Mouse (Mus musculus) heart, embryonic 14.5 days (tissue): ENCODE results near the gene Cep72. TPM values are rescaled to one million over a fixed set of nuclear protein-coding genes. Genes with fewer than 3 reads are reported as not detected.

Source experiments
- ATAC-seq: fragments of 200-750 bp; cut with Nextera tagmentation; 2 replicates; pipeline ENCODE4 v1.8.0; 2017; ENCODE audit warnings: low read depth, moderate TSS enrichment; ENCODE audit not compliant: insufficient number of reproducible peaks, insufficient read depth, low FRiP score
- H3K27ac ChIP-seq, 2 experiments: fragments of 200-500 bp in 1 of 2; fragments of 300-500 bp in 1 of 2; sonication (generic) in 1 of 2; replicated peaks in 1 of 2; 2 replicates each; pipeline ENCODE4 v1.5.1; 2012 to 2014; ENCODE audit warnings: low read depth in 2 of 2, low read length in 2 of 2, control low read depth in 1 of 2, mild to moderate bottlenecking in 1 of 2, mixed read lengths in 1 of 2; ENCODE audit not compliant: control insufficient read depth in 1 of 2, insufficient read depth in 1 of 2
- H3K27me3 ChIP-seq: fragments of 300-500 bp; sonication (generic); 2 replicates; pipeline ENCODE4 v1.6.1; 2014; ENCODE audit warnings: mild to moderate bottlenecking, low read length, control low read depth; ENCODE audit not compliant: control insufficient read depth, insufficient read depth
- H3K36me3 ChIP-seq: fragments of 300-500 bp; sonication (generic); 2 replicates; pipeline ENCODE4 v1.6.1; 2014; ENCODE audit warnings: mild to moderate bottlenecking, control low read depth, low read length, mixed read lengths; ENCODE audit not compliant: control insufficient read depth, insufficient read depth
- H3K4me1 ChIP-seq, 2 experiments: fragments of 200-500 bp in 1 of 2; fragments of 300-500 bp in 1 of 2; sonication (generic) in 1 of 2; 2 replicates each; pipeline ENCODE4 v1.6.1; 2012 to 2014; ENCODE audit warnings: low read length in 2 of 2, control low read depth in 1 of 2, mixed read lengths in 1 of 2; ENCODE audit not compliant: control insufficient read depth in 2 of 2, insufficient read depth in 2 of 2
- H3K4me2 ChIP-seq: fragments of 300-500 bp; sonication (generic); 2 replicates; pipeline ENCODE4 v1.6.1; 2014; ENCODE audit warnings: mild to moderate bottlenecking, low read length
- H3K4me3 ChIP-seq, 2 experiments: fragments of 200-500 bp in 1 of 2; fragments of 300-500 bp in 1 of 2; sonication (generic) in 1 of 2; 2 replicates each; pipeline ENCODE4 v1.5.1; 2012 to 2014; ENCODE audit warnings: low read length in 2 of 2, mild to moderate bottlenecking in 2 of 2, control low read depth in 1 of 2, low read depth in 1 of 2, moderate library complexity in 1 of 2; ENCODE audit not compliant: control insufficient read depth in 1 of 2, insufficient read depth in 1 of 2
- H3K9ac ChIP-seq: fragments of 300-500 bp; sonication (generic); 2 replicates; pipeline ENCODE4 v1.6.1; 2014; ENCODE audit warnings: mild to moderate bottlenecking, low read length
- H3K9me3 ChIP-seq: fragments of 300-500 bp; sonication (generic); 2 replicates; pipeline ENCODE4 v1.6.1; 2016; ENCODE audit warnings: low read length, control low read depth; ENCODE audit not compliant: control insufficient read depth
- WGBS: fragments of 180-500 bp; shearing (Covaris S2); extraction: QIAGEN DNeasy Blood & Tissue Kit; methylation state at CpG from one replicate; pipeline ENCODE4 v1.1.7; 2014; 5-methylcytosine and 5-hydroxymethylcytosine counted together
- polyA plus RNA-seq: library from polyadenylated mRNA; unstranded; fragments of >200 nt; fragmentation: Nextera tagmentation; extraction: Ambion mirVana; gene quantifications from 2 replicates; pipeline ENCODE4 v1.2.1, GENCODE M21; 2014

The Cep72 gene
- polyA plus RNA-seq, 1 experiment from 2014 or later = 12.3 TPM

- Histone ChIP-seq H3K4me1 (no peaks in the 10 kb centered on the region), H3K4me3 (peak overlapping the region; percentile 72 to 95), H3K4me2 (peak overlapping the region; percentile 66), H3K9me3 (no peaks in the 10 kb centered on the region), H3K27me3 (no peaks in the 10 kb centered on the region), H3K27ac (no peak overlapping the region), H3K9ac (peak overlapping the region; percentile 85), H3K36me3 (peaks cover 8% of the 10 kb centered on the region)
- 28% methylated on average over 10 of the region's 11 CpGs for WGBS
- no peak for ATAC-seq
These were observed 454 bp upstream of the Cep72 start for GRCm38 (mm10) chr13:74062378-74063128.

GRCm38 (mm10) chr13:74058081-74058480 is 4.0 kb downstream of the Cep72 start:
- Histone ChIP-seq H3K4me1 (no peaks in the 10 kb centered on the region), H3K9ac (no peak overlapping the region), H3K27ac (no peak overlapping the region), H3K4me3 (no peak overlapping the region), H3K36me3 (peaks cover 25% of the 10 kb centered on the region), H3K4me2 (no peak overlapping the region), H3K9me3 (no peaks in the 10 kb centered on the region), H3K27me3 (no peaks in the 10 kb centered on the region)
- WGBS = 95% methylated on average over 9 of the region's 9 CpGs
- ATAC-seq = no peak

- 90% methylated on average over 1 of the region's 1 CpGs for WGBS
- Histone ChIP-seq H3K36me3 (peaks cover 43% of the 10 kb centered on the region), H3K27me3 (no peaks in the 10 kb centered on the region), H3K4me1 (no peaks in the 10 kb centered on the region), H3K4me3 (no peak overlapping the region), H3K9me3 (no peaks in the 10 kb centered on the region), H3K9ac (no peak overlapping the region), H3K27ac (no peak overlapping the region), H3K4me2 (no peak overlapping the region)
- ATAC-seq = no peak
These were observed 5.9 kb downstream of the Cep72 start for GRCm38 (mm10) chr13:74056194-74056593.

GRCm38 (mm10) chr13:74039926-74040325 is 22.2 kb downstream of the Cep72 start:
- Histone ChIP-seq H3K9ac (no peak overlapping the region), H3K4me1 (no peaks in the 10 kb centered on the region), H3K36me3 (peaks cover 73% of the 10 kb centered on the region), H3K27me3 (no peaks in the 10 kb centered on the region), H3K4me2 (no peak overlapping the region), H3K4me3 (no peak overlapping the region), H3K9me3 (no peaks in the 10 kb centered on the region), H3K27ac (no peak overlapping the region)
- WGBS = 84% methylated on average over 3 of the region's 3 CpGs
- ATAC-seq = no peak

- Histone ChIP-seq H3K4me3 (no peak overlapping the region), H3K4me1 (no peaks in the 10 kb centered on the region), H3K9ac (no peak overlapping the region), H3K27me3 (no peaks in the 10 kb centered on the region), H3K9me3 (no peaks in the 10 kb centered on the region), H3K4me2 (no peak overlapping the region), H3K36me3 (peaks cover 52% of the 10 kb centered on the region), H3K27ac (no peak overlapping the region)
- no peak for ATAC-seq
- 86% methylated on average over 2 of the region's 2 CpGs for WGBS
These were observed 26.3 kb downstream of the Cep72 start for GRCm38 (mm10) chr13:74035776-74036175.

- no peaks in the 10 kb centered on the region for H3K4me1 ChIP-seq
- no peak overlapping the region for H3K4me3 ChIP-seq
- 72% methylated on average over 2 of the region's 2 CpGs for WGBS
- ATAC-seq = no peak
- H3K27me3 ChIP-seq = no peaks in the 10 kb centered on the region
- H3K27ac ChIP-seq = no peak overlapping the region
- no peaks in the 10 kb centered on the region for H3K9me3 ChIP-seq
- no peak overlapping the region for H3K4me2 ChIP-seq
- H3K36me3 ChIP-seq = peaks cover 42% of the 10 kb centered on the region
- H3K9ac ChIP-seq = no peak overlapping the region
These were observed 27.3 kb downstream of the Cep72 start for GRCm38 (mm10) chr13:74034756-74035155.

GRCm38 (mm10) chr13:74031133-74031532 is 31.0 kb downstream of the Cep72 start:
- H3K9me3 ChIP-seq = no peaks in the 10 kb centered on the region
- H3K4me2 ChIP-seq = no peak overlapping the region
- H3K36me3 ChIP-seq = peaks cover 17% of the 10 kb centered on the region
- H3K9ac ChIP-seq = no peak overlapping the region
- 82% methylated on average over 8 of the region's 8 CpGs for WGBS
- H3K27me3 ChIP-seq = no peaks in the 10 kb centered on the region
- no peak for ATAC-seq
- H3K27ac ChIP-seq = no peak overlapping the region
- peaks cover under 1 to 7% of the 10 kb centered on the region in 2 experiments; a peak in 2 of 4 replicates for H3K4me1 ChIP-seq
- H3K4me3 ChIP-seq = no peak overlapping the region

GRCm38 (mm10) chr13:74030691-74031090 is 31.4 kb downstream of the Cep72 start:
- no peaks in the 10 kb centered on the region for H3K27me3 ChIP-seq
- H3K9ac ChIP-seq = no peak overlapping the region
- no peak overlapping the region for H3K4me3 ChIP-seq
- H3K9me3 ChIP-seq = no peaks in the 10 kb centered on the region
- no peak for ATAC-seq
- H3K36me3 ChIP-seq = peaks cover 13% of the 10 kb centered on the region
- no peak overlapping the region for H3K4me2 ChIP-seq
- 80% methylated on average over 7 of the region's 7 CpGs for WGBS
- H3K27ac ChIP-seq = no peak overlapping the region
- H3K4me1 ChIP-seq = peaks cover 3 to 10% of the 10 kb centered on the region in 2 experiments; a peak in 2 of 4 replicates
